Mouse (Mus musculus) intestine, embryonic 15.5 days (tissue): ENCODE measurements at regions not wholly inside any gene's neighbourhood (a gene's known extent, or its start where the extent isn't known, plus 50 kb on each side); places are given as distances from the start of the nearest gene placed in this dataset.

Source experiments
- ATAC-seq: fragments of 200-750 bp; cut with Nextera tagmentation; 2 replicates; pipeline ENCODE4 v1.8.0; 2017; ENCODE audit warnings: moderate TSS enrichment, moderate library complexity
- H3K27ac ChIP-seq: fragments of 300-500 bp; sonication (generic); 2 replicates; pipeline ENCODE4 v1.5.1; 2015; ENCODE audit warnings: mild to moderate bottlenecking, inconsistent platforms
- H3K27me3 ChIP-seq: fragments of 300-500 bp; sonication (generic); replicated peaks from 2 replicates; pipeline ENCODE4 v1.6.1; 2015; ENCODE audit warnings: inconsistent platforms
- H3K36me3 ChIP-seq: fragments of 300-500 bp; sonication (generic); 2 replicates; pipeline ENCODE4 v1.6.1; 2015; ENCODE audit warnings: inconsistent platforms
- H3K4me1 ChIP-seq: fragments of 300-500 bp; sonication (generic); replicated peaks from 2 replicates; pipeline ENCODE4 v1.6.1; 2015; ENCODE audit warnings: inconsistent platforms
- H3K4me2 ChIP-seq: fragments of 300-500 bp; sonication (generic); replicated peaks from 2 replicates; pipeline ENCODE4 v1.6.1; 2015; ENCODE audit warnings: mild to moderate bottlenecking, inconsistent platforms
- H3K4me3 ChIP-seq: fragments of 300-500 bp; sonication (generic); replicated peaks from 2 replicates; pipeline ENCODE4 v1.5.1; 2015; ENCODE audit warnings: inconsistent platforms
- H3K9ac ChIP-seq: fragments of 300-500 bp; sonication (generic); 2 replicates; pipeline ENCODE4 v1.6.1; 2015; ENCODE audit warnings: inconsistent platforms
- H3K9me3 ChIP-seq: fragments of 300-500 bp; sonication (generic); 2 replicates; pipeline ENCODE4 v1.6.1; 2016; ENCODE audit warnings: inconsistent platforms
- WGBS: fragments of 180-500 bp; shearing (Covaris S2); methylation state at CpG from one replicate; pipeline ENCODE4 v1.1.7; 2015; 5-methylcytosine and 5-hydroxymethylcytosine counted together

- 87% methylated on average over 9 of the region's 9 CpGs for WGBS
- Histone ChIP-seq H3K9ac (no peak overlapping the region), H3K4me2 (no peak overlapping the region), H3K9me3 (no peaks in the 10 kb centered on the region), H3K4me3 (no peak overlapping the region), H3K4me1 (no peaks in the 10 kb centered on the region), H3K36me3 (no peaks in the 10 kb centered on the region), H3K27me3 (no peaks in the 10 kb centered on the region), H3K27ac (no peak overlapping the region)
- ATAC-seq: no peak
Observed at GRCm38 (mm10) chr19:15502315-15502984, 444.7 kb downstream of the Psat1 start.

GRCm38 (mm10) chr19:15495532-15495931 lies 451.6 kb downstream of the Psat1 start:
- Histone ChIP-seq H3K4me1 (no peaks in the 10 kb centered on the region), H3K4me2 (no peak overlapping the region), H3K27me3 (no peaks in the 10 kb centered on the region), H3K4me3 (no peak overlapping the region), H3K9me3 (no peaks in the 10 kb centered on the region), H3K9ac (no peak overlapping the region), H3K36me3 (no peaks in the 10 kb centered on the region), H3K27ac (no peak overlapping the region)
- no peak for ATAC-seq
- 91% methylated on average over 1 of the region's 1 CpGs for WGBS

- no peak for ATAC-seq
- Histone ChIP-seq H3K9ac (no peak overlapping the region), H3K4me3 (no peak overlapping the region), H3K36me3 (no peaks in the 10 kb centered on the region), H3K4me1 (no peaks in the 10 kb centered on the region), H3K4me2 (no peak overlapping the region), H3K27ac (no peak overlapping the region), H3K27me3 (no peaks in the 10 kb centered on the region), H3K9me3 (no peaks in the 10 kb centered on the region)
- 82% methylated on average over 5 of the region's 5 CpGs for WGBS
Observed at GRCm38 (mm10) chr19:15487576-15487975, 459.6 kb downstream of the Psat1 start.

- Histone ChIP-seq H3K27me3 (no peaks in the 10 kb centered on the region), H3K9ac (no peak overlapping the region), H3K4me3 (no peak overlapping the region), H3K4me1 (no peaks in the 10 kb centered on the region), H3K36me3 (no peaks in the 10 kb centered on the region), H3K27ac (no peak overlapping the region), H3K9me3 (no peaks in the 10 kb centered on the region), H3K4me2 (no peak overlapping the region)
- ATAC-seq: no peak
- 36% methylated on average over 8 of the region's 8 CpGs for WGBS
Observed at GRCm38 (mm10) chr19:15481605-15482004, 465.5 kb downstream of the Psat1 start.

GRCm38 (mm10) chr19:15469541-15469940 lies 477.6 kb downstream of the Psat1 start:
- WGBS: 76% methylated on average over 10 of the region's 10 CpGs
- H3K4me1 ChIP-seq: no peaks in the 10 kb centered on the region
- ATAC-seq: no peak

GRCm38 (mm10) chr19:15466713-15467112 lies 480.4 kb downstream of the Psat1 start:
- H3K27ac ChIP-seq: no peak overlapping the region
- no peak overlapping the region for H3K4me2 ChIP-seq
- no peak overlapping the region for H3K4me3 ChIP-seq
- no peaks in the 10 kb centered on the region for H3K36me3 ChIP-seq
- no peaks in the 10 kb centered on the region for H3K4me1 ChIP-seq
- H3K27me3 ChIP-seq: no peaks in the 10 kb centered on the region
- no peaks in the 10 kb centered on the region for H3K9me3 ChIP-seq
- H3K9ac ChIP-seq: no peak overlapping the region
- 86% methylated on average over 8 of the region's 8 CpGs for WGBS
- ATAC-seq: no peak

More at GRCm38 (mm10) chr19:15469541-15469940, 477.6 kb downstream of the Psat1 start:
- Histone ChIP-seq H3K36me3 (no peaks in the 10 kb centered on the region), H3K9me3 (no peaks in the 10 kb centered on the region), H3K27me3 (no peaks in the 10 kb centered on the region), H3K4me3 (no peak overlapping the region), H3K4me2 (no peak overlapping the region), H3K27ac (no peak overlapping the region), H3K9ac (no peak overlapping the region)

GRCm38 (mm10) chr19:15465063-15465760 lies 481.9 kb downstream of the Psat1 start:
- H3K4me3 ChIP-seq: no peak overlapping the region
- WGBS: 20% methylated on average over 9 of the region's 9 CpGs
- no peaks in the 10 kb centered on the region for H3K4me1 ChIP-seq
- H3K9ac ChIP-seq: no peak overlapping the region
- H3K27me3 ChIP-seq: no peaks in the 10 kb centered on the region
- H3K27ac ChIP-seq: no peak overlapping the region
- no peaks in the 10 kb centered on the region for H3K36me3 ChIP-seq
- no peaks in the 10 kb centered on the region for H3K9me3 ChIP-seq
- H3K4me2 ChIP-seq: no peak overlapping the region
- ATAC-seq: no peak

GRCm38 (mm10) chr19:15457793-15458192 lies 489.3 kb downstream of the Psat1 start:
- WGBS: 62% methylated on average over 4 of the region's 4 CpGs
- Histone ChIP-seq H3K9ac (no peak overlapping the region), H3K9me3 (no peaks in the 10 kb centered on the region), H3K4me3 (no peak overlapping the region), H3K27ac (no peak overlapping the region), H3K27me3 (no peaks in the 10 kb centered on the region), H3K36me3 (no peaks in the 10 kb centered on the region), H3K4me2 (no peak overlapping the region), H3K4me1 (0 out of 2 replicates have a peak, but pooled peaks cover 2% of the 10 kb centered on the region)
- ATAC-seq: no peak

- Histone ChIP-seq H3K4me1 (0 out of 2 replicates have a peak, but pooled peaks cover 2% of the 10 kb centered on the region), H3K36me3 (no peaks in the 10 kb centered on the region), H3K4me2 (no peak overlapping the region), H3K27me3 (no peaks in the 10 kb centered on the region), H3K4me3 (no peak overlapping the region), H3K9me3 (no peaks in the 10 kb centered on the region), H3K27ac (no peak overlapping the region), H3K9ac (no peak overlapping the region)
- ATAC-seq: no peak
- 31% methylated on average over 9 of the region's 9 CpGs for WGBS
Observed at GRCm38 (mm10) chr19:15456943-15457735, 490.0 kb downstream of the Psat1 start.

GRCm38 (mm10) chr19:15448989-15449388 lies 498.1 kb downstream of the Psat1 start:
- no peak for ATAC-seq
- Histone ChIP-seq H3K9ac (no peak overlapping the region), H3K27ac (no peak overlapping the region), H3K9me3 (no peaks in the 10 kb centered on the region), H3K4me1 (no peaks in the 10 kb centered on the region), H3K4me3 (no peak overlapping the region), H3K36me3 (no peaks in the 10 kb centered on the region), H3K4me2 (no peak overlapping the region), H3K27me3 (no peaks in the 10 kb centered on the region)
- WGBS: 41% methylated on average over 5 of the region's 5 CpGs

GRCm38 (mm10) chr19:15431798-15432197 lies 515.3 kb downstream of the Psat1 start:
- H3K27me3 ChIP-seq: no peaks in the 10 kb centered on the region
- no peak overlapping the region for H3K4me3 ChIP-seq
- H3K4me1 ChIP-seq: no peaks in the 10 kb centered on the region
- ATAC-seq: no peak
- no peak overlapping the region for H3K27ac ChIP-seq
- no peak overlapping the region for H3K4me2 ChIP-seq
- no peak overlapping the region for H3K9ac ChIP-seq
- no peaks in the 10 kb centered on the region for H3K36me3 ChIP-seq
- WGBS: 84% methylated on average over 5 of the region's 5 CpGs
- H3K9me3 ChIP-seq: no peaks in the 10 kb centered on the region

- H3K27ac ChIP-seq: no peak overlapping the region
- no peak overlapping the region for H3K4me3 ChIP-seq
- no peaks in the 10 kb centered on the region for H3K4me1 ChIP-seq
- WGBS: 36% methylated on average over 3 of the region's 3 CpGs
- no peak overlapping the region for H3K9ac ChIP-seq
- H3K27me3 ChIP-seq: no peaks in the 10 kb centered on the region
- H3K4me2 ChIP-seq: no peak overlapping the region
- H3K9me3 ChIP-seq: no peaks in the 10 kb centered on the region
- H3K36me3 ChIP-seq: no peaks in the 10 kb centered on the region
- no peak for ATAC-seq
Observed at GRCm38 (mm10) chr19:15421311-15421710, 525.8 kb downstream of the Psat1 start.
